In the genomic region with DNA sequence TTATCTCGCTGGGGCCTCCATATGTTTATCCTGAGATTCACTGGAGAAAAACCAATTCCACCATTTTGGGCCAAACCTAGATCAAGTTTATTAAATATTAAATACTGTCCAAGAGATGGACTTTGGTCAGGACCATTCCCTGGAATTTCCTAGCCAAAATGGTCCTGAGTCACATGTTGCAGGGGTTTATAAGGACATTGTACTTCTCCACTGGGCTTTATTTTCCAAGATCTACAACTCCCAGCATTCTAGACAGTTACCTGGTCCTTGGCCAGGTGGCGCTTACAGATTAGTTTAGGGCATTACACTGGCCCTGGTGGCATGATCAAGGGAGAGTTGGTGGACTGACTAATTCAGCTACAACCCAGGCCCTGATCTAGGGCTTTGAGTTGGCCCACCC, we compare ENCODE assay signal across 38 mouse cellular contexts. TPM values are rescaled to one million over a fixed set of nuclear protein-coding genes. Genes with fewer than 3 reads are reported as not detected.
"Had no signal": no experiment of that assay in that cellular context is flagged by ENCODE, and none has a peak within 500 bp of the region (broad histone marks: within the 10 kb centered on the region; RNA-seq: fewer than 3 reads in every experiment).

No protein-coding gene starts in this region.

- H3K4me3 ChIP-seq: heart, adult 2 months; heart, embryonic 10.5 days; heart, embryonic 12.5 days; heart, embryonic 13.5 days; heart, embryonic 15.5 days; hindbrain, embryonic 10.5 days; hindbrain, embryonic 12.5 days; hindbrain, embryonic 13.5 days; hindbrain, embryonic 15.5 days; intestine, embryonic 15.5 days; layer of hippocampus, adult 2 months; left cerebral cortex, adult 2 months had no signal

- H3K4me2 ChIP-seq: heart, embryonic 11.5 days; heart, embryonic 12.5 days; heart, embryonic 13.5 days; heart, embryonic 15.5 days; hindbrain, embryonic 12.5 days; hindbrain, embryonic 13.5 days; hindbrain, embryonic 14.5 days; hindbrain, embryonic 15.5 days; intestine, embryonic 15.5 days had no signal

- H3K9me3 ChIP-seq: heart, embryonic 10.5 days; heart, embryonic 15.5 days; hindbrain, embryonic 12.5 days; hindbrain, embryonic 13.5 days; hindbrain, embryonic 15.5 days; intestine, embryonic 15.5 days had no signal

- ATAC-seq: hindbrain, embryonic 16.5 days; hindbrain, postnatal 0 days; inflammation-experienced regulatory T-cells, adult 6 months; intestine, embryonic 15.5 days; intestine, embryonic 16.5 days; intestine, postnatal 0 days had no signal

- H3K36me3 ChIP-seq: heart, embryonic 10.5 days; heart, embryonic 12.5 days; heart, embryonic 13.5 days; heart, embryonic 15.5 days; hindbrain, embryonic 10.5 days; hindbrain, embryonic 12.5 days; hindbrain, embryonic 13.5 days; hindbrain, embryonic 15.5 days; intestine, embryonic 15.5 days had no signal

- H3K4me1 ChIP-seq: hindbrain, embryonic 15.5 days had no signal

- H3K27me3 ChIP-seq: heart, embryonic 12.5 days; heart, embryonic 13.5 days; heart, embryonic 15.5 days; hindbrain, embryonic 12.5 days; hindbrain, embryonic 13.5 days; hindbrain, embryonic 15.5 days; intestine, embryonic 15.5 days had no signal

- H3K9ac ChIP-seq: heart, embryonic 12.5 days; heart, embryonic 13.5 days; heart, embryonic 15.5 days; hindbrain, embryonic 12.5 days; hindbrain, embryonic 13.5 days; hindbrain, embryonic 14.5 days; hindbrain, embryonic 15.5 days; intestine, embryonic 15.5 days had no signal

- H3K27ac ChIP-seq: heart, embryonic 10.5 days; heart, embryonic 13.5 days; heart, embryonic 15.5 days; hindbrain, embryonic 10.5 days; hindbrain, embryonic 12.5 days; hindbrain, embryonic 13.5 days; hindbrain, embryonic 14.5 days; hindbrain, embryonic 15.5 days; hindbrain, postnatal 0 days; intestine, embryonic 15.5 days; kidney, postnatal 0 days; layer of hippocampus, adult 2 months; left cerebral cortex, adult 2 months had no signal

- DNase-seq: heart, adult 2 months; heart, postnatal 10 days; heart, postnatal 14 days; heart, postnatal 36 days; heart, postnatal 4 days; kidney, adult 11 months; kidney, postnatal 10 days; kidney, postnatal 14 days; kidney, postnatal 25 days; kidney, postnatal 4 days; layer of hippocampus, adult 9-11 months; layer of hippocampus, postnatal 36 days had no signal

RNA-seq across cellular contexts. Expression of a gene that starts 47.1 kb away (rescaled TPM):
- total RNA-seq: heart, adult 2 months; heart, postnatal 14 days; heart, postnatal 25 days; heart, postnatal 36 days; hematopoietic stem cell, adult 5-6 weeks; layer of hippocampus, adult 2 months; layer of hippocampus, postnatal 25 days had no signal
- polyA plus RNA-seq: heart, embryonic 10.5 days; heart, embryonic 12.5 days; heart, embryonic 13.5 days; hindbrain, embryonic 10.5 days; hindbrain, embryonic 11.5 days; hindbrain, embryonic 12.5 days; hindbrain, embryonic 14.5 days; hindbrain, embryonic 15.5 days; inflammation-experienced regulatory T-cells, adult 6 months; intestine, embryonic 14.5 days; intestine, embryonic 15.5 days; intestine, embryonic 16.5 days; intestine, postnatal 0 days; kidney, embryonic 14.5 days; large intestine, adult 2 months had no signal
